Mouse (Mus musculus) stomach, embryonic 16.5 days (tissue): ENCODE data around the gene Ppp4r4. TPM values are rescaled to one million over a fixed set of nuclear protein-coding genes. Genes with fewer than 3 reads are reported as not detected.
"Not testable (repeated sequence)": the region's sequence is repeated elsewhere in the genome, so short reads cannot be mapped to it uniquely, and the experiment has no call there.

Source experiments
- ATAC-seq: fragments of 200-750 bp; cut with Nextera tagmentation; 2 replicates; pipeline ENCODE4 v1.8.0; 2017; ENCODE audit warnings: moderate number of reproducible peaks, moderate TSS enrichment; ENCODE audit not compliant: insufficient read depth, low FRiP score
- H3K27ac ChIP-seq: fragments of 300-500 bp; sonication (generic); 2 replicates; pipeline ENCODE4 v1.5.1; 2014; ENCODE audit warnings: low read length
- H3K27me3 ChIP-seq: fragments of 300-500 bp; sonication (generic); 2 replicates; pipeline ENCODE4 v1.6.1; 2014; ENCODE audit warnings: low read length, control low read depth, mixed read lengths; ENCODE audit not compliant: control insufficient read depth, insufficient read depth
- H3K36me3 ChIP-seq: fragments of 300-500 bp; sonication (generic); 2 replicates; pipeline ENCODE4 v1.6.1; 2014; ENCODE audit warnings: low read length; ENCODE audit not compliant: control insufficient read depth, insufficient read depth
- H3K4me1 ChIP-seq: fragments of 300-500 bp; sonication (generic); 2 replicates; pipeline ENCODE4 v1.6.1; 2014; ENCODE audit warnings: low read length, control low read depth, mixed read lengths; ENCODE audit not compliant: control insufficient read depth, insufficient read depth
- H3K4me2 ChIP-seq: fragments of 300-500 bp; sonication (generic); 2 replicates; pipeline ENCODE4 v1.6.1; 2014; ENCODE audit warnings: low read depth, low read length, mixed read lengths
- H3K4me3 ChIP-seq: fragments of 300-500 bp; sonication (generic); replicated peaks from 2 replicates; pipeline ENCODE4 v1.5.1; 2014; ENCODE audit warnings: mild to moderate bottlenecking, low read length
- H3K9ac ChIP-seq: fragments of 300-500 bp; sonication (generic); 2 replicates; pipeline ENCODE4 v1.6.1; 2014; ENCODE audit warnings: low read length
- H3K9me3 ChIP-seq: fragments of 300-500 bp; sonication (generic); replicated peaks from 2 replicates; pipeline ENCODE4 v1.6.1; 2016; ENCODE audit warnings: low read length, control low read depth; ENCODE audit not compliant: control insufficient read depth
- WGBS: fragments of 180-500 bp; shearing (Covaris S2); extraction: QIAGEN DNeasy Blood & Tissue Kit; methylation state at CpG from one replicate; pipeline ENCODE4 v1.1.7; 2014; 5-methylcytosine and 5-hydroxymethylcytosine counted together
- polyA plus RNA-seq: library from polyadenylated mRNA; unstranded; fragments of >200 nt; fragmentation: Nextera tagmentation; extraction: Ambion mirVana; gene quantifications from 2 replicates; pipeline ENCODE4 v1.2.1, GENCODE M21; 2015

The Ppp4r4 gene
- 1.1 and 1.4 TPM in 2 replicates for polyA plus RNA-seq

GRCm38 (mm10) chr12:103532020-103532648, at the start of gene Ppp4r4:
TSS of gene Ppp4r4 (plus strand) at chr12:103532283.
- no peak within 1 kb of the TSS for H3K27ac ChIP-seq
- no peaks in the 10 kb centered on the region for H3K27me3 ChIP-seq
- H3K4me1 ChIP-seq: peaks cover 6% of the 10 kb centered on the region
- ATAC-seq: peak; percentile 99
- H3K4me3 ChIP-seq: peak within 1 kb of the TSS; percentile 65
- H3K9ac ChIP-seq: peak within 1 kb of the TSS; percentile 78
- WGBS: under 1% methylated on average over 66 of the region's 74 CpGs
- no peaks in the 10 kb centered on the region for H3K9me3 ChIP-seq
- peak within 1 kb of the TSS; percentile 100 for H3K4me2 ChIP-seq
- H3K36me3 ChIP-seq: no peaks in the 10 kb centered on the region

GRCm38 (mm10) chr12:103482781-103483180, 49.3 kb upstream of the Ppp4r4 start:
- ATAC-seq: no peak
- H3K4me2 ChIP-seq: no peak overlapping the region
- 70% methylated on average over 2 of the region's 2 CpGs for WGBS
- H3K9ac ChIP-seq: no peak overlapping the region
- H3K36me3 ChIP-seq: no peaks in the 10 kb centered on the region
- no peak overlapping the region for H3K4me3 ChIP-seq
- no peaks in the 10 kb centered on the region for H3K4me1 ChIP-seq
- no peaks in the 10 kb centered on the region for H3K9me3 ChIP-seq
- H3K27ac ChIP-seq: no peak overlapping the region
- H3K27me3 ChIP-seq: no peaks in the 10 kb centered on the region

- H3K9ac ChIP-seq, H3K9me3 ChIP-seq, H3K4me3 ChIP-seq, ATAC-seq, H3K27ac ChIP-seq, H3K36me3 ChIP-seq, H3K4me1 ChIP-seq, H3K4me2 ChIP-seq, H3K27me3 ChIP-seq: not testable (repeated sequence)
- 61% methylated on average over 9 of the region's 9 CpGs for WGBS
Measured at GRCm38 (mm10) chr12:103484200-103484972, 47.7 kb upstream of the Ppp4r4 start.

- Histone ChIP-seq H3K27me3 (no peaks in the 10 kb centered on the region), H3K9me3 (no peaks in the 10 kb centered on the region), H3K36me3 (no peaks in the 10 kb centered on the region), H3K4me1 (no peaks in the 10 kb centered on the region), H3K4me2 (no peak overlapping the region), H3K9ac (no peak overlapping the region), H3K4me3 (no peak overlapping the region), H3K27ac (no peak overlapping the region)
- WGBS: 78% methylated on average over 1 of the region's 1 CpGs
- no peak for ATAC-seq
Measured at GRCm38 (mm10) chr12:103486726-103487125, 45.4 kb upstream of the Ppp4r4 start.

GRCm38 (mm10) chr12:103487276-103487675, 44.8 kb upstream of the Ppp4r4 start:
- Histone ChIP-seq H3K4me3 (no peak overlapping the region), H3K27me3 (no peaks in the 10 kb centered on the region), H3K36me3 (no peaks in the 10 kb centered on the region), H3K4me2 (no peak overlapping the region), H3K4me1 (no peaks in the 10 kb centered on the region), H3K9ac (no peak overlapping the region), H3K27ac (no peak overlapping the region), H3K9me3 (no peaks in the 10 kb centered on the region)
- no peak for ATAC-seq
- 49% methylated on average over 4 of the region's 4 CpGs for WGBS

GRCm38 (mm10) chr12:103487750-103488149, 44.3 kb upstream of the Ppp4r4 start:
- Histone ChIP-seq H3K4me1 (no peaks in the 10 kb centered on the region), H3K36me3 (no peaks in the 10 kb centered on the region), H3K9ac (no peak overlapping the region), H3K4me3 (no peak overlapping the region), H3K9me3 (no peaks in the 10 kb centered on the region), H3K27ac (no peak overlapping the region), H3K27me3 (no peaks in the 10 kb centered on the region), H3K4me2 (no peak overlapping the region)
- ATAC-seq: peak; percentile 25; the same call in 1 of the 2 replicates
- WGBS: 61% methylated on average over 2 of the region's 2 CpGs

GRCm38 (mm10) chr12:103491091-103491730, 40.9 kb upstream of the Ppp4r4 start:
- Histone ChIP-seq H3K9ac (no peak overlapping the region), H3K4me2 (no peak overlapping the region), H3K9me3 (no peaks in the 10 kb centered on the region), H3K36me3 (no peaks in the 10 kb centered on the region), H3K4me3 (no peak overlapping the region), H3K27me3 (no peaks in the 10 kb centered on the region), H3K4me1 (no peaks in the 10 kb centered on the region), H3K27ac (no peak overlapping the region)
- no peak for ATAC-seq
- WGBS: 69% methylated on average over 3 of the region's 3 CpGs

- Histone ChIP-seq H3K4me2 (no peak overlapping the region), H3K9me3 (no peaks in the 10 kb centered on the region), H3K36me3 (no peaks in the 10 kb centered on the region), H3K9ac (no peak overlapping the region), H3K27ac (no peak overlapping the region), H3K4me3 (no peak overlapping the region), H3K4me1 (no peaks in the 10 kb centered on the region), H3K27me3 (no peaks in the 10 kb centered on the region)
- ATAC-seq: peak; percentile 45; the same call in 1 of the 2 replicates
- WGBS: 34% methylated on average over 5 of the region's 5 CpGs
Measured at GRCm38 (mm10) chr12:103492767-103493166, 39.3 kb upstream of the Ppp4r4 start.

- Histone ChIP-seq H3K4me1 (no peaks in the 10 kb centered on the region), H3K36me3 (no peaks in the 10 kb centered on the region), H3K9me3 (no peaks in the 10 kb centered on the region), H3K27me3 (no peaks in the 10 kb centered on the region), H3K4me2 (no peak overlapping the region), H3K9ac (no peak overlapping the region), H3K4me3 (no peak overlapping the region), H3K27ac (no peak overlapping the region)
- ATAC-seq: no peak
- 16% methylated on average over 6 of the region's 6 CpGs for WGBS
Measured at GRCm38 (mm10) chr12:103494486-103494885, 37.6 kb upstream of the Ppp4r4 start.
